Mouse (Mus musculus): ENCODE measurements around the gene Exo1. TPM values are rescaled to one million over a fixed set of nuclear protein-coding genes. Genes with fewer than 3 reads are reported as not detected.

The Exo1 gene
- total RNA-seq (2023) = 1 to 10 TPM; 2.7 to 3.0 TPM

GRCm38 (mm10) chr1:175880453-175881296 is at the start of gene Exo1:
Gene Exo1 (plus strand): TSS chr1:175880581.

GRCm38 (mm10) chr1:175920029-175920428 is 39.6 kb downstream of the Exo1 start, which contains the start of gene Gm38100:
Gene Gm38100 (plus strand): TSS chr1:175920329.

Other genes with a start within 250 kb of the Exo1 start
- gene Opn3, start 187.8 kb upstream of the Exo1 start, total RNA-seq (2023) = under 1 TPM in 1 of 2 experiments, not detected in 1; 0.53 TPM
- gene Chml, start 187.7 kb upstream of the Exo1 start, total RNA-seq (2023) = 1 to 10 TPM; 6.4 to 8.4 TPM
- gene Wdr64, start 182.0 kb upstream of the Exo1 start, total RNA-seq (2023) = not detected
- gene Gm38100, start 39.7 kb downstream of the Exo1 start, total RNA-seq (2023) = not detected
- gene Rbm8a2, start 98.5 kb downstream of the Exo1 start, total RNA-seq (2023) = not detected

Data from T-cell, adult 66 days (primary cell).